Mouse (Mus musculus) Patski (cell line): ENCODE data around the gene Tmem150c. TPM values are rescaled to one million over a fixed set of nuclear protein-coding genes. Genes with fewer than 3 reads are reported as not detected.

ENCODE experiments used
- ATAC-seq: fragments of 100-300 bp; one replicate; pipeline ENCODE4 v1.8.0; 2021
- CTCF ChIA-PET: fragments of 350-600 bp; sonication (Branson Sonifier 250); formaldehyde crosslinking; loops from one replicate; lab custom pipeline; 2022; ENCODE audit warnings: inconsistent platforms; lab: Charles Lee
- POLR2A ChIA-PET: fragments of 350-600 bp; sonication (Branson Sonifier 250); formaldehyde crosslinking; loops from one replicate; lab custom pipeline; 2022; ENCODE audit warnings: antibody characterized with exemption, inconsistent platforms; lab: Charles Lee
- DNase-seq: peaks from one replicate; pipeline ENCODE4 v3.0.0-alpha.2; 2011; ENCODE audit warnings: low read depth, low spot score
- H3K27me3 ChIP-seq: fragments of 371-371 bp; one replicate; pipeline ENCODE4 v1.5.1; 2021
- CTCF ChIP-seq: fragments of 100-300 bp; IDR thresholded peaks from one replicate; pipeline ENCODE4 v1.5.1; 2021
- in situ Hi-C: fragments of 300-500 bp; cut with MboI; formaldehyde crosslinking; loops from 3 replicates; pipeline ENCODE4 v1.11.1; 2018; ENCODE audit warnings: low pct_unique_long_range_greater_than_20kb, mixed read lengths
- polyA plus RNA-seq: library from polyadenylated mRNA; unstranded; gene quantifications from one replicate; pipeline ENCODE4 v1.2.3, GENCODE M21; 2021

Gene Tmem150c
- not detected for polyA plus RNA-seq

DNA sequence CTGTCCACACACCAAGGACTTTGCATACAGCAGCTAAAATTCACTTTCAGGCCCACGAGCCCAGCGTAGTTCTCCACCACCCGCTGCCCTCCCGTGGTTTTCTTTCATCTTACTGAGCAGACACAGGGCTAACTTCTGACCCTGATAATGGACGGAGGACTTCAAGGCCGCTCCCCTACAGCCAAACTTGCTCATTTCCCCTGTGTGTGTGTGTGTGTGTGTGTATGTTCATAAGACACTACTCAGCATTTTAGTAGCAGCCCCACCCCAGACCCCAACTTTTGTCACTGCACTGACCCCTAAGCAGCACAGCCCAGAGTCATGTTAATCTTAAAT, at the start of gene Tmem150c:
Gene Tmem150c, minus strand, starts transcription at position 171 of the 336 bp plus-strand sequence.
- ChIA-PET POLR2A (no interaction called here), CTCF (no interaction called here)
- no peak for TF ChIP-seq CTCF
- ATAC-seq: no peak
- H3K27me3 ChIP-seq: peaks cover 24% of the 10 kb centered on the region
- no peak for DNase-seq
- in situ Hi-C loops: no loop called here

DNA sequence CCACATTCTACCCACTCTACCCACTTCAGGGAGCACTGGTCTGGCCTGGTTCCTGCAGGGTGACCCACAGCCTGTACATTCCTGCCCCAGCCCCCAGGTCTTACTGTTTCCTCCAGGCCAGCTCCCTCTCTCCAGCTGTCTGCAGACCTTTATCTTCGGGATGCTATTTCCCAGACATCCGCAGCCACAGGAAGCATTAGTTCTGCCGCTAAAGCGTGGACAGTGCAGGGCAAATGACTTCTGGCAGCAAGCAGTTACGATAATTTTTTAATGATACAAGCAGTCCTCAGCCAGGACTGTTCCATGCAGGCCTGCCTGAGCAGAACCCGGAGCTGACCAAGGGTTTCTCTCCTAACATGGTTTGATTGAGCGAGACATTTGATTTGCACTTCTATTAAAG, 49.5 kb upstream of the Tmem150c start:
- ChIA-PET POLR2A (no interaction called here), CTCF (no interaction called here)
- no peak for DNase-seq
- TF ChIP-seq CTCF: no peak
- no peak for ATAC-seq
- in situ Hi-C loops: no loop called here
- H3K27me3 ChIP-seq: peaks cover 7% of the 10 kb centered on the region

DNA sequence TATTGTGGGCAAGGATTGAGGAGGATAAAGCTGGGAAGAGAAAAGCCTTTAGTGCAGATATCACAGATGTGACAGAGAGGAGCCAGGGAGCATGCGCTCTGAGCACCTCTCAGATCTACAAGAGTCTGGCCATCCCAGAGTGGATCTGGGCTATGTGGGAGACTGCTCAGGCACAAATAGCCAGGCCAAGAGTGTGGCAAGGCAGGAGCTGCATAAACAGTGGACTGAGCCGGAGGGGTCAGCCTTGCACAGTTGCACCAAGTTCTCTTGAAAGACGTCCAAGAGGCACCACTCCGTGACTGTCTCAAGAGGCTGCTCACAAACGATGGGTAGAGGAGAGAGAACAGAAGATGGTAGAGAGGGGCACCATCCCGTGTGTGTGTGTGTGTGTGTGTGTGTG, 47.1 kb upstream of the Tmem150c start:
- ChIA-PET CTCF (no interaction called here), POLR2A (no interaction called here)
- TF ChIP-seq CTCF: no peak
- H3K27me3 ChIP-seq: no peaks in the 10 kb centered on the region
- ATAC-seq (no peak), DNase-seq (no peak)
- in situ Hi-C loops: no loop called here

DNA sequence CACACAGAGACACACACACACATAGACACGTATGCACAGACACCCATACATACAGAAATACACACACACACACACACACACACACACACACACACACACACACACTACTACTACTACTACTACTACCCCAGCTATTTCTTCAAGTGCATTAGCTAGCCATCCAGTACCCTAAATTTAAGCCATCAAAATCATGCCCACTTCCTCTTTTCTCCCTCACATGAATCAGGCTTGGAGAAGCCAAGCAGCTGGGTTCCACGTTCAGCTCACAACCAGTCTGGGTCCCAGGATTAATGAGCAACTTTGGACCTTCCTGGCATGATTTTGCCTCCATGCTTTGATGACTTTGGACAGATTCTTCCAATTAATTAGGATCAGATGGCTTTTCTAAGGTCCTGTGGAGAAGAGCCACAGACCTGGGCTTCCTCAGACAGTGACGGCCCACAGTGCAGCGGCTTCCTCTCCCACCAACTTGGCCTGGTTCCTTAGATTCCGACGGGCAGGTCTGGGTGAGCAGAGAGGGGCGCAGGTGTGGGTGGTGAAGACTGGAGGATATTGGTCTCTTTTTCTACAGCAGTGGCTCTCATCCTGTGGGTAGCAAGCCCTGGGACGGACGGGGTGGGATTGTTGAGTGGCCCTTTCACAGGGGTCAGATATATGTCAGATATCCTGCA, 46.0 kb upstream of the Tmem150c start:
- ChIA-PET CTCF (no interaction called here), POLR2A (no interaction called here)
- H3K27me3 ChIP-seq: peaks cover 4% of the 10 kb centered on the region
- no peak for DNase-seq
- no peak for ATAC-seq
- in situ Hi-C loops: no loop called here
- no peak for TF ChIP-seq CTCF

DNA sequence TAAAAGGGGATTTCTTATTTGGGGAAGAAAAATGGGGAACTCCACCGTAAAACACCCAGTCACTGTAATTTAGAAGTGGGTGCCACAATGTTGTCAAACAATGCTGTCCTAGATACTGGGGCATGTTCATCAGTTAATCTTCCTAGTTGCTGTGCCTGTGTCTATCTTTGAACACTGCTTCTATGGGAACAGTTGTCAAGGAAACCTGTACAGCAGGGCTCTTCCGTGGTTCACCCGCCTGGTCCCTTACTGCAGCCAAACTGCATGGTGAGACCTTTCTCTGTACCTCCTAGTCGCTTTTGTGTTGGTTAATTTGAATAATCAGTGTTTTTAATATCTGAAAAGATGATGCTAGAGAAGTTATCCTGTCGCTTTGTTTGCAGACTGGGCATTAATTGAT, 41.2 kb upstream of the Tmem150c start:
- ChIA-PET CTCF (no interaction called here), POLR2A (no interaction called here)
- in situ Hi-C loops: no loop called here
- no peak for DNase-seq
- TF ChIP-seq CTCF: no peak
- peaks cover 17% of the 10 kb centered on the region for H3K27me3 ChIP-seq
- ATAC-seq: no peak

DNA sequence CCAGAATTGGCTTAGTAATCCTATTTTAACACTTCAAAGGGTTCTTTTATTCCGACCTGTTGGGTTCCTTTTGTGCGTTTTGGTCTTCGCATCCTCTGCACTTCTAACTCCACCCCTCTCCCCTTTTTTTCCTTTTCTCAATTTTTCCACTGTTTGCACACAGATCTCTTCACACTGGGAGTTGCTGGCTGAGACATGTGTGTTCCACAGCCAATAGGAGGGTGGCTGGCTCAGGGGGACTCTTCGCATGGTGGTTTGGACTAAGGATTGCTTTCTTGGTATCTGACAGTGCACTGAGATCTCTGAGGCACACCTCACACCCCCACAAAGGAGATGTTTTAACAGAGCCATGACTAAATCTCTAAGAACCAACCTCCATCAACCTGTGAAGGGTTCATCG, 40.7 kb upstream of the Tmem150c start:
- in situ Hi-C loops: no loop called here
- DNase-seq: no peak
- H3K27me3 ChIP-seq: peaks cover 17% of the 10 kb centered on the region
- POLR2A ChIA-PET: no interaction called here
- no peak for ATAC-seq
- no peak for TF ChIP-seq CTCF
- CTCF ChIA-PET: no interaction called here

DNA sequence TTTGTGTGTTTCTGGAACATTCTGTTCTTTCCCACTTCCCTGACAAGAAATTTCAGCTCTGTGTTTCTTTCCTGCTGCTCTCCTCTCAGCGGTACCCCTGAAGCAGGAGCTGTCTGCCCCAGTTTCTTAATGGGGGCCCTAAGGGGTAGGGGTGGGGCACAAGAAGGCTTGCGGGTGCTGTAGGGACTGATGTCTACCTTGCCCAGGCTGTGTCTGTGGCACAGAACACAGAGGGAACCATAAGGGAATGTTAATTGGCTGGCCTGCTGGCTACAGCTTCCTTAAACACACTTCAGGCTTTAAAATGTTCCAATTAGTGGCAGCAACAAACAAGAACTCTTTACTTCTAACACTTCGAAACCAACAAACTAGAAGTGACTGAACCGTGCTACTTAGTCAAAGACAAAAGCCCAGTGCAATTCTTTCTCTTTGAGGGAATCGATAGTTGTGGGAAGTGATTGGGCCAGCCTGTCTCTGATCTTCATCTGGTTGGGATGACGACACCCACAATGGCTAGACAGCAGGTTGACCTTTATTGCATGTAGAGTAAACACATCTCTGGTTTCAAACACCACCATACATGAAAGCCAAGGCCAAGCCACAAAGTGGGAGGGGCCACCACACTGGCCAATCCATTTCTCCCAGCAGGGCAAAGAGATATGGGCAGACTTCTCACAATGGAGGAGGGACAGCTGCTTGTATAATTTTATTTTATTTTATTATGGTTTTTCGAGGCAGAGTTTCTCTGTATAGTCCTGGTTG, 39.7 kb upstream of the Tmem150c start:
- peaks cover 17% of the 10 kb centered on the region for H3K27me3 ChIP-seq
- CTCF ChIA-PET: no interaction called here
- POLR2A ChIA-PET: no interaction called here
- TF ChIP-seq CTCF: no peak
- ATAC-seq: no peak
- no peak for DNase-seq
- in situ Hi-C loops: no loop called here

DNA sequence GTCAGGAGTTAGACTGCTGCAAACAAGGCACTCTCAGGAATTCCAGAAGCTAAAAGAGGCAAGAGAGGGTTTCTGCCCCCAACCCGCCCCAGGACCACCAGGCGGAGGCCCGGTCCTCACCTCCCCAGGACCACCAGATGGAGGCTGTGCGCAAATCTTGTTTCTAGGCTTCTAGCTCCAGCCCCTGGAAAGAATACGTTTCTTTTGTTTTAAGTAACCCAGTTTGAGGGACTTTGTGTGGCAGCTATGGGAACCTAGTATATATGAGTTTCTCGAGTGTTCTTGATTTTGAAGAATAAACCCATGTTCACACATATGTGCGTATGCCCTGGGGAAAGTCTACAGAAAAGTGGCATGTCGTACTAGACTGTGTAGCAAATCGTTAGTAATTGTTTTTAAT, 37.9 kb upstream of the Tmem150c start:
- ATAC-seq: no peak
- ChIA-PET CTCF (no interaction called here), POLR2A (interaction anchor here (0.6 kb wide), 1 partner anchor 1461 kb away, joined by 5 read pairs; no protein-coding TSS in a partner anchor)
- in situ Hi-C loops: no loop called here
- TF ChIP-seq CTCF: no peak
- no peak for DNase-seq
- peaks cover 17% of the 10 kb centered on the region for H3K27me3 ChIP-seq

DNA sequence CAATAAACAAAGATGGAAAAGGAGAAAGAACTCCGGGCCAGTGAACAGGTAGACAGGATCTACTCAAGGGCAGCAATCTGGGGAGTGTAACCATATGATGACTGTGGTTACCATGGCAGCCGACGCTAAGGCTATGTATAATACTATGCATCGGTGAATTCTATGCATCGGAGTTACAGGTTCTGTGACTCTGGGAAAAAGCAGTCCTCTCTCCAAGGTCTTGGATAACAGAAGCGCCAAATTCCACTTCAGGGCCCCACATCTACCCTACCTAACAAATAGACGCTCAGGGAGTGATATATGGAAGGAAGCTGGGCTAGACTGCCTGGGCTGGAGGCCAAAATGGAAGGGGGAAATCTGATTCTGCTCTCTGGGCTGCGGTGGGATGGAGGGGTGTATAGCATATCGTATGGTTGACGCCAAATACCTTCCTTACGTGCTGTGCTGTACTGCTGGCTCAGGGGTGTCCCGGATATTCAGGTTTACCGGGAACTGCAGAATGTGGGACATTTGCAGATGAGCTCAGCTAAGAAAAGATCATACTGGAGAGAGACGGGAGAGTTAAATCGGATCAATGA, 37.3 kb upstream of the Tmem150c start:
- DNase-seq (no peak), ATAC-seq (no peak)
- POLR2A ChIA-PET: no interaction called here
- CTCF ChIA-PET: no interaction called here
- in situ Hi-C loops: no loop called here
- H3K27me3 ChIP-seq: peaks cover 17% of the 10 kb centered on the region
- TF ChIP-seq CTCF: no peak

DNA sequence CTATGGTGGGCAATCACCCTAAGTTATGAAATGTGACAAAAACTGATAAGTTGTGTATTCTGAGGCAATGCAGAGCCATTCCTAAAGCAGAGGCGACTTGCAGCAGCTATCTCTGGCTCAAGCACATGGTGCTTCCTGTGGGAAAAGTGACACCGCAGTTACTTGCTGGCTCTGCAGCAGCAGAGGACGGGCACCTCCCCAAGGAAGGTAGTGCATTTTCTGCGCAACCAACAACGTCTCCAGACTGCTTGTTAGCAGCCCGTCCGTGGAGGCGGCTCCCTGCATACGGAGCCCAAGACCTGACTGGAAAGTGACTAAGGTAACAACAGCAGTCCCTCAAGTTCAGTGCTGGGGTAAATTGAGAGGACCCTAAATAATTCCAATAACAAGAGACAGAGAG, 36.8 kb upstream of the Tmem150c start:
- no peak for TF ChIP-seq CTCF
- ATAC-seq (no peak), DNase-seq (no peak)
- H3K27me3 ChIP-seq: peaks cover 17% of the 10 kb centered on the region
- in situ Hi-C loops: no loop called here
- ChIA-PET CTCF (no interaction called here), POLR2A (no interaction called here)

DNA sequence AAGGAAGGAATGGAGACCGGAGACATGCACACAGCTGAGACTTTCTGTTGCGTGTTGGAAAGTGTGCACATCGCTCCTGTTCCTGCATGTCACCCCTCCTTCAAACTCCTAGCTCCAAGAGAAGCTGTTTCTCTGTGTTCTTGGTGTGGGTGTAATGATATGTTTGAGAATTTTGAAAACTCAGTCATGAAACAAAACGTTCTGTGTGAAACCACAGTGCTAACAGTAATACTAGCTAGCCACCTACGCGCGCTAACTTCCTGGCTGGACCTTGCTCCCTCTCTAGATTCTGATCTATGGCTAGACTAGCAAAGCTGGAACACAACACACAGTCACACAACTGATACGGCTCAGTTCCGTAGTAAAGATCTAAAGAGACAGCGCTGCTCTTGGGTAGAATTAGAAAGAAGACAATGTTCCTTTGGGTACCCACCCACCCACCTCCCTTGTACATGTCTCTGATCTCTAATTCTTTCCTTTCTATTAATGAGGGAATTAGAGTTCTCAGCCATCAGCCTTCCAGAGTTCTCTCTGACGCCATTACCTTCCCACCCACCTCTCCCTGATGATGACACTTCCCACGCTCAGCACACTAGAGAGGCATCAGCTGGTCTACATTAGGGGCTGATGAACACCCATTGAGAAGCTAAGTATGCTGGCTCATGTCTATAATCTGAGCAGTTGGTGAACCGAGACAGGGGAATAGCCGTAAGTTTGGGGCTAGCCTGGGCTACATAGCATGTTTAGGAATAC, 32.0 kb upstream of the Tmem150c start:
- ATAC-seq: no peak
- POLR2A ChIA-PET: no interaction called here
- DNase-seq: no peak
- in situ Hi-C loops: no loop called here
- no peak for TF ChIP-seq CTCF
- peaks cover 7% of the 10 kb centered on the region for H3K27me3 ChIP-seq
- CTCF ChIA-PET: no interaction called here
